Mouse (Mus musculus): Measurements from ENCODE around the gene Armc2.

Armc2 gene

DNA sequence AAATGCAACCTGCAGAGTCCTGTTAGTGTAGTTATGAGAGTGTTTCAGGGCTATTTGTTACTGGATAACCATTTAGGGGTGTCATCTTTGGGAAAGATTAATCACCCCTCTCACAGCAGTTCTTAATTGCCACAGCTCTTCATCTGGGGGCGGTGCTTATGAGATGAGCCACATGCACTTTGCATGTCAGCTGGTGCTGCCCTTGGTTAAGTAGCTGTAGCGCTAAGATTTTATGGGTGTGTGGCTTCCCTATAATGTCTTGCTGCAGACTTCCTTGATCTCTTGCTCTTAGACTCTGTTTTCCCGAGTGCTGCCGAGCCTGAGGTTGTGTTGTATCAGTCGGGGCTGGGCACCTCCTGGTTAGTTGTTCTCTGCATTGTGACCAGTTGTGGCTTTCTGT is 150.3 kb downstream of the Armc2 start:
- CTCF ChIA-PET: no interaction called here

DNA sequence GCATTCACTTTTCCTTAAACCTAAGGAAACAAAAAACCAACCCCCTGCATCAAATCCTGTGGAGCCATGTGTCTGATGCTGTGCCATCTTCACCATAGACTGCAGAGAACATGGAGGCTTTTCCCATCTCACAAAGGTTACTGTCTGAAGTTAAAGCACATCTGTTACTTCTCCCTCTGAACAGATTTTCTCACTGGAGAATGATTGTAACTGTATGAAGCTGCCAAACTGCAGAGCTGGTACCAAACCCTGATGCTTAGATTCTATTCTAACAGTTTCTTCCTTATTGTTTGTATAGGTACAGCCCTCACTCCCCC is 151.4 kb downstream of the Armc2 start:
- CTCF ChIA-PET: no interaction called here

DNA sequence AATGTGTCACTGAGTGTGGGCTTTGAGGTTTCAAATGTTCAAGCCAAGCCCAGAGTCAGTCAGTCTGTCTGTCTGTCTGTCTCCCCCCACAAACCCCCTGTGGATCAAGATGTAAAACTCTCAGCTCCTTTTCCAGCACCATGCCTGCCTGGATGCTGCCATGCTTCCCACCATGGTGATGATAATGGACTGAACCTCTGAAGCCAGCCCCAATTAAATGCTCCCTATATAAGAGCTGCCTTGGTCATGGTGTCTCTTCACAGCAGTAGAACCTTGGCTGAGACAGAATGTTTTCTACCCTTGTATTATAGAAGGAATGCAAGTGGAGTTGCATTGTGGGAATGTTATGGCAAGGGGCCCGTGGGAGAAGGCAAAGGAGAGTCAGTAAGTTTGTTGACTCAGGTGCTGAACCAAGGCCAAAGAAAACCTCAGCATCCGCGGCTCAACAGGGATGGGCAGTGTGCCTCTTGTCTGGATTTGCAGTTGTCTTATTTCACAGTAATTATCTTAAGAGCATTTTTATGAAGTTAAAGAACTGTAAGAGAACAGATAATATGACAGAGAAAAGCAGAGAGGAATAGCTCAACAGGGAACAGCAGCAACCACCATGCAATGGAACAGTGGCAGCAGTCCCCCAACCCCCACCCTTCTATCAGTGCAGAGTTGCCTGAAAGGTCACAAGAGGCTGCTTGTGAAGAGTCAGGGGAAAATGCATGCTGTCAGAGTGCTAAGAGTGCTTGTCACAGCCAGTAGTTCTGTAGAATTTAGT is 152.0 kb downstream of the Armc2 start:
- CTCF ChIA-PET: no interaction called here
